Mouse (Mus musculus): ENCODE results near the gene Hapln1. TPM values are rescaled to one million over a fixed set of nuclear protein-coding genes. Genes with fewer than 3 reads are reported as not detected.

Gene Hapln1
- total RNA-seq (2021): 10 to 100 TPM; 25.3 to 27.2 TPM

DNA sequence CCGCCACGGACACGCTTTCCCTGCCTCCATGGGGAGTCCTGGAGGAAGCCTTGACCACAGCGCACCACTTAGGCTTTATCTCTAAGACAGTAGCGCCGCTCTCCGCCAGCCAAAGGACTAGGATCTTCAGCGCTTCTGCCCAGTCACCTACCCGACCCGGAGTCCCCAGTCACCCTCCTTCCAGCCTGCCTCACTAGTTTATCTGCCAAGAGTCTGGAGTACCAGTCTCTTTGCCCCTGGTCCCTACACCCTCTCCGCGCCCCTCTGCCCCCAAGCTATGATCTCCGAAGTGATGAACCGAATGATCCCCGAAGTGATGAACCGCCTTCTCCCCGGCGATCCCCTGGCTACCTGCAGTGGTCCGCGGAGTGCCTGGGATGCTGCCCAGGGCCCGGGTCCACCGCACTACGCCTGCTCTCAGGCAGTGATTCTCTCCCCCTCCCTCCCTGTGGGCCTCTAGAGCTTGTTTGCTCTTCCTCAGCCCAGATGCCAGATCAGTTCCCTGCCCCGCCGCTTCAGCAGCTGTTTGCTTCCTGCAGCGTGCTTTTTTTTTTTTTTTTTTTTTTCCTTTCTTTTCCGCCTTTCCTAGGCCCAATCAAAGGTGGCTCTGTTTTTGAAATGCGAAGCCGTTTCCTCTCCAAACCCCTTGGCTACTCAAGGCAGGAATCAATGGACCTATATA, at the start of gene Hapln1:
Hapln1 (plus strand) TSS at position 592 of the 682 bp plus-strand sequence.
- peak; percentile 50 to 63 for DNase-seq (ENCODE audit: low spot score in 2 of 2)
- intact Hi-C loops (cut with DNase I): loop anchor here (10.0 kb wide), 1 partner anchor 715 kb away; the partner anchor contains the start of gene Edil3

GRCm38 (mm10) chr13:89493169-89493568, 46.4 kb upstream of the Hapln1 start:
- intact Hi-C loops (cut with DNase I): no loop called here
- DNase-seq (ENCODE audit: low spot score in 2 of 2): no peak

DNA sequence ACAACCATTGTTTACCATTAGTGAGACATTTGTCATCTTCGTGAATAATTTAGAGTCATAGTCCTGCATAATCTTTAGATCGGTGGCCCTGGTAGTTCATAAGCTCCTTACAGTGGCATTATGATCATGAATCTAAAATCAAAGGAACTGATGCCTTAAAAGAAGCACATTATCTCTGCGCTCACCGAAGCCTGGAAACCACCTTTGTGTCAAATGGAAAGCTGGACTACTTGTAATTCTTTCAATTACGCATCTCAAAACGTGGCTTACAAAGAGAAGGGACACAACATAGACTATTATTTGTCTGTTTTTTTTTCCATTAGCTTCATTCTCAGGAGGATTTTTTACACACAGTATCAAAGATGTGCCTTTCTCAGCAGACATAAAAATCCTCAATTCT, 45.9 kb upstream of the Hapln1 start:
- intact Hi-C loops (cut with DNase I): no loop called here
- DNase-seq (ENCODE audit: low spot score in 2 of 2): no peak

GRCm38 (mm10) chr13:89496569-89496968, 43.0 kb upstream of the Hapln1 start:
- DNase-seq (ENCODE audit: low spot score in 2 of 2): no peak
- intact Hi-C loops (cut with DNase I): no loop called here

DNA sequence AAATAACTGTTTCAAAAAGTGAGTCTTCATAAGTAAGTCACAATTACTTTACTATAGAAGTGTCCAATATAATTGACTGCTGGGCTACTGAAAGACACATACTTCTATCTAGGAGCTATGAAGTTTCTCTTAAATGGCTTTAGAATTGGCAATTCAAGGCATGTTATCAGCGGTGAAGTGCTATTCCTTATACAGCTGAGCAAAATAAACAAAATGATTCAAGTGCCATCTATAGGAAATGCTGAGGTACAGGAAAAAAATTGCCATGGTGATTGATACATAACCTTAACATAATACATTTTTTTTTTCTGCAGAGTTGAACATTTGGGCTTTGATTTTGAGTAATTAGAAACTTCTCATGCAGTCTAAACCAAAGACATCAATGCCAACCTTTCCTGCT, 40.2 kb upstream of the Hapln1 start:
- no peak for DNase-seq (ENCODE audit: low spot score in 2 of 2)
- intact Hi-C loops (cut with DNase I): no loop called here

GRCm38 (mm10) chr13:89521507-89521908, 18.1 kb upstream of the Hapln1 start:
- intact Hi-C loops (cut with DNase I): no loop called here
- DNase-seq (ENCODE audit: low spot score in 2 of 2): no peak

DNA sequence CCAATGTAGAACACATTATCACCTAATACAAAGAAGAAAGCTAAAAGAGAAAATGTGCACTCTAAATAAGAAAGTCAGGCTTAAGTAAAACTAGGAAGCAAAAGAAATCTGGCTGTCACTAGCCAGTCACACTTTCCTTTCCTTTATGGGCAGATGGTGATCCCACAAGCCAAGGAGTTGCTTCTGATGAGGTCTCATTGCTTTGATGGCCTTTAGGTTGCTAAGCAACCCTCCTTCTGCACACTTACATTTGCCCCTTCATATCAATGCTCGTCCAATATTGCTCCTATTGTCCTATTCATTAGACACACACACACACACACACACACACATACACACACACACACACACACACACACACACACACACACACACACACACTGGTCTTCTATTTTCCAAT, 10.9 kb upstream of the Hapln1 start:
- no peak for DNase-seq (ENCODE audit: low spot score in 2 of 2)
- intact Hi-C loops (cut with DNase I): no loop called here

GRCm38 (mm10) chr13:89530386-89530785, 9.2 kb upstream of the Hapln1 start:
- DNase-seq (ENCODE audit: low spot score in 2 of 2): no peak
- intact Hi-C loops (cut with DNase I): loop anchor here (10.0 kb wide), 1 partner anchor 706 kb away; the partner anchor contains the start of gene Edil3

- intact Hi-C loops (cut with DNase I): loop anchor here (10.0 kb wide), 1 partner anchor 715 kb away; the partner anchor contains the start of gene Edil3
- DNase-seq (ENCODE audit: low spot score in 2 of 2): no peak
Observed at GRCm38 (mm10) chr13:89539887-89540264, 280 bp downstream of the Hapln1 start.

DNA sequence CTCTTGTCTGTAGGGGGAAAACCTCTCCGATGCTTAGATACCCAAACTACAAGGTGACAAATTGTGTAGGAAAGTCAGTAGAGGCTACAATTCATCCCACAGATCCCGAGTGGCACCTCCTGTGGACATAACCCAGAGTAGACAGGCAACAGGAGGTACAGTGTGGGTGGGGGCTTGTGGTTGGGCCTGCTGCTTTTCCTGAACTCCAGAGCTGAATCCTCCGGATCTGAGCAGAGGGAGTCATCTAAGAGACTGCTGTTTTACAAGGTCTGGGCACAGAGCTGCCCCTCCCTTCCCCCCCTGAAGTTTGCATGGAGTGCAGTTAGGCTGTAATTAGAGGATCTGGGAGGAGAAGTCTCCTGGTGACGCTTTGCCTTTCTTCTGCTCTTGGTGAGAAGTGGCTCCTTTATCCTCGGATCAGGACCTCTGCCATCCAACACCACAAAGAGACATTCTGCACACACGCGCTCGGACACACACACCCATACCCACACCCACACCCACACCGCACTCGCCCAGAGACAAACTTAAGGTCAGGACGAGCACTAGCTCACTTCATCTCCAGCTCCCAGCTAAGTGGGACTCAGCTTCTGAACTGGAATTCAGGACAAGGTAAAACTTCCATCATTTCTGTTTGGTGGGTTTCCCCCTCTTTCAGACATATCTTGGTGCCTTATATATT, 846 bp downstream of the Hapln1 start:
- DNase-seq (ENCODE audit: low spot score in 2 of 2): no peak
- intact Hi-C loops (cut with DNase I): no loop called here

GRCm38 (mm10) chr13:89543003-89543402, 3.4 kb downstream of the Hapln1 start:
- intact Hi-C loops (cut with DNase I): no loop called here
- peak in 1 of 2 experiments; percentile 13 for DNase-seq (ENCODE audit: low spot score in 2 of 2)

- intact Hi-C loops (cut with DNase I): no loop called here
- peak; percentile 18 to 28 for DNase-seq (ENCODE audit: low spot score in 2 of 2)
Observed at GRCm38 (mm10) chr13:89548203-89548740, 8.7 kb downstream of the Hapln1 start.

DNA sequence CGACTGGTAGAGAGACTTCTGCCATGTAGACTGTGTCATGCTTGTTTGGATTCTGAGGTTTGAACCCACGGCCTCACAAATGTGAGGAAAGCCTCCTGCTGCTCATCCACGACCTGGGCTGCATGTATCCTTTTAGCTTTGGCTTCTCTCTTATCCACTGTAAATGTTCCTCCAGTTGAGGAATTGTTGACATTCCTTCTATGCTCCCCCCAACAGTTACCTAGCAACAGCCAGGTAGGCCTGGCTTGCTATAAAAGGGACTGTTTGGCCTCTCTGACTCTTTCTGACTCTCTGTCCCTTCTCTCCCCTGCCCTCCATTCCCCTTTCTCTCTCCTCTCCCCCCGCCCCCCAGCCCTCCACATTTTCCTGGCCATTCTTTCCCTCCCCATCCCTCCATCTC, 9.9 kb downstream of the Hapln1 start:
- DNase-seq (ENCODE audit: low spot score in 2 of 2): no peak
- intact Hi-C loops (cut with DNase I): no loop called here

- intact Hi-C loops (cut with DNase I): loop anchor here (2.0 kb wide), 1 partner anchor 81 kb away; no protein-coding TSS in a partner anchor
- no peak for DNase-seq (ENCODE audit: low spot score in 2 of 2)
Observed at GRCm38 (mm10) chr13:89551502-89551901, 11.9 kb downstream of the Hapln1 start.

- intact Hi-C loops (cut with DNase I): no loop called here
- DNase-seq (ENCODE audit: low spot score in 2 of 2): no peak
Observed at GRCm38 (mm10) chr13:89564518-89564917, 24.9 kb downstream of the Hapln1 start.

- no peak for DNase-seq (ENCODE audit: low spot score in 2 of 2)
- intact Hi-C loops (cut with DNase I): no loop called here
Observed at GRCm38 (mm10) chr13:89566300-89566699, 26.7 kb downstream of the Hapln1 start.

GRCm38 (mm10) chr13:89579115-89579514, 39.5 kb downstream of the Hapln1 start:
- intact Hi-C loops (cut with DNase I): no loop called here
- no peak for DNase-seq (ENCODE audit: low spot score in 2 of 2)

GRCm38 (mm10) chr13:89583138-89583746, 43.6 kb downstream of the Hapln1 start:
- intact Hi-C loops (cut with DNase I): no loop called here
- DNase-seq (ENCODE audit: low spot score in 2 of 2): no peak

DNA sequence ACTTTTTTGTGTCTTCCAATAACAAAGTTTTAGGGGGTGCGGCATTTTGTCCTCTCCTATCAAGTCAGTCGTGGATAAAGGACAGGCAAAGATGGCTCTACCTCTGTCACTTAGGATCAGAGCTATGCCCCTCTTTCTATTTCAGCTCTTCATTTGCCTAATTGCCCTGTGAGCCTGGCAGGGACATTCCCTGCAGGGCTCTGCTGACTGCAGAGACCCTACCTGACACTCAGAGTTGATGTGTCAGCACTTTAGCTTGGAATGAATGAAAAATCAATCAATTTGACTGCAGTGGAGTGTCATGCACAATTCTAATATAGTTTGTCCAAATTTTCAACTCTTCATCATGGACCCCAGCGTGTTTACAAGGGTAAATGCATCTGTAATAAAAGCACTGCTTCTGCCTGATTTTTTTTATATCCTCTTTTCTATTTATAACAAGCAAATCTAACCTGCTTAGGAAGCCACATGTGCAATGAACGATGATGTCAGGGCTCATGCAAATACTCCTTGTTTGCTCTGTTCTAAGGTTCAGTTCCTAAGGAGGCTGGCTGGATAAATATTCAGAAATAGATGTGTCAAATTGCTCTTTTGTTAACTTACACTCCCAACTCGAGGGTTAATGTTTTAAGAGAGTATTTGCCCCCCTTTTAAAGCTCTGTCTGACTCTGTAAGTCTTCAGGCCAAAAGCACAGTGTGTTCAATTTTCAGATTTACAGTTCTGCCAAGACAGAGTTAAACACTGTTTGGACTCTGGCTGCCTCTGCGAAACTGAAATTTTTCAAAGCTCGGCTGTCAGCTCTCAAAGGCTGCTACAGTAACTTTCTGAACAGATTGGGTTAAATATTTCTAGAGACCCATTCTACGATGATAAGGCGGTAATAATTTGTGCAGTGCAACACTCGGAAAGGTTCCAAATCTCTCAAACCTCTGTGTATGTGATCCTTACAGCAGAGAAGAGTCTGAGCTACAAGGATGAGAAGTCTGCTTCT, 44.4 kb downstream of the Hapln1 start:
- DNase-seq (ENCODE audit: low spot score in 2 of 2): no peak
- intact Hi-C loops (cut with DNase I): no loop called here
